Mouse (Mus musculus): ENCODE results near the gene Iars2.

GRCm38 (mm10) chr1:185236530-185236929 lies 92.7 kb downstream of the Iars2 start:
- TF ChIP-seq USF1 (IDR thresholded peaks at IDR 0.05; ENCODE audit: low read depth, low read length) (no peak), CHD2 (IDR thresholded peaks at IDR 0.05; ENCODE audit: low read length) (no peak), ELF1 (IDR thresholded peaks at IDR 0.05; ENCODE audit: low read depth, low read length) (no peak), EP300 (IDR thresholded peaks at IDR 0.05; ENCODE audit: low read length) (no peak), KAT2A (IDR thresholded peaks at IDR 0.05; ENCODE audit: insufficient replicate concordance, low read length) (no peak), CHD1 (IDR thresholded peaks at IDR 0.05; ENCODE audit: low read depth, low read length) (no peak), GABPA (IDR thresholded peaks at IDR 0.05; ENCODE audit: insufficient replicate concordance, low read depth, low read length) (no peak), POLR2A (IDR thresholded peaks at IDR 0.05; ENCODE audit: low read depth, low read length) (no peak), ZKSCAN1 (IDR thresholded peaks at IDR 0.05; ENCODE audit: borderline replicate concordance, low read depth, low read length) (no peak), CTCF (conservative IDR thresholded peaks at IDR 0.05 in 1 of 2, IDR thresholded peaks at IDR 0.05 in 1 of 2; ENCODE audit: low read depth in 2 of 2, low read length in 2 of 2) (peak in 1 of 2 experiments; percentile 36; a peak in 2 of 4 replicates), POLR2AphosphoS2 (IDR thresholded peaks at IDR 0.05; ENCODE audit: low read depth, low read length) (no peak), SIN3A (IDR thresholded peaks at IDR 0.05; ENCODE audit: low read length) (no peak), RAD21 (IDR thresholded peaks at IDR 0.05; ENCODE audit: low read depth, low read length) (no peak)

Data from CH12.LX (cell line).